Mouse (Mus musculus): ENCODE data around the gene Tet2.

- TF ChIP-seq ZKSCAN1 (IDR thresholded peaks at IDR 0.05; ENCODE audit: low read depth, low read length) = no peak
- TF ChIP-seq GATA1 (IDR thresholded peaks at IDR 0.05; ENCODE audit: low read depth, low read length) = no peak
- TF ChIP-seq TBP (IDR thresholded peaks at IDR 0.05; ENCODE audit: low read depth, low read length) = no peak
- TF ChIP-seq CTCF (IDR thresholded peaks at IDR 0.05 in 2 of 3, conservative IDR thresholded peaks at IDR 0.05 in 1 of 3; ENCODE audit: control insufficient read depth in 1 of 3, insufficient read depth in 1 of 3, low read depth in 2 of 3, low read length in 3 of 3, poor library complexity in 1 of 3, severe bottlenecking in 1 of 3) = no peak
- TF ChIP-seq POLR2A (IDR thresholded peaks at IDR 0.05; ENCODE audit: control insufficient read depth in 1 of 2, insufficient read depth in 1 of 2, low read depth in 1 of 2, low read length in 2 of 2, poor library complexity in 1 of 2) = no peak
- no peak for TF ChIP-seq USF1 (IDR thresholded peaks at IDR 0.05; ENCODE audit: low read depth, low read length)
These were observed 73.8 kb downstream of the Tet2 start for GRCm38 (mm10) chr3:133471101-133471500.
